Mouse (Mus musculus): ENCODE measurements around the gene Ano2. TPM values are rescaled to one million over a fixed set of nuclear protein-coding genes. Genes with fewer than 3 reads are reported as not detected.

Ano2 gene
- 0.05 TPM in 1 of 2 replicates, not detected in the other for polyA plus RNA-seq (2015; fragmentation: Nextera tagmentation; extraction: Ambion mirVana)

GRCm38 (mm10) chr6:125690057-125690703, at the start of gene Ano2:
Gene Ano2, plus strand, starts transcription at chr6:125690419.
- DNase-seq (ENCODE audit: low spot score): no peak

- DNase-seq (ENCODE audit: low spot score): no peak
Observed at GRCm38 (mm10) chr6:125640486-125640885, 49.7 kb upstream of the Ano2 start.

- no peak for DNase-seq (ENCODE audit: low spot score)
Observed at GRCm38 (mm10) chr6:125641146-125641545, 49.1 kb upstream of the Ano2 start.

GRCm38 (mm10) chr6:125648964-125649363, 41.3 kb upstream of the Ano2 start:
- DNase-seq (ENCODE audit: low spot score): no peak

- no peak for DNase-seq (ENCODE audit: low spot score)
Observed at GRCm38 (mm10) chr6:125651335-125651734, 38.9 kb upstream of the Ano2 start.

- DNase-seq (ENCODE audit: low spot score): no peak
Observed at GRCm38 (mm10) chr6:125653416-125653815, 36.8 kb upstream of the Ano2 start.

- DNase-seq (ENCODE audit: low spot score): no peak
Observed at GRCm38 (mm10) chr6:125656921-125657320, 33.3 kb upstream of the Ano2 start.

- DNase-seq (ENCODE audit: low spot score): no peak
Observed at GRCm38 (mm10) chr6:125657966-125658365, 32.3 kb upstream of the Ano2 start.

- peak; percentile 55 for DNase-seq (ENCODE audit: low spot score)
Observed at GRCm38 (mm10) chr6:125661106-125661877, 28.9 kb upstream of the Ano2 start.

GRCm38 (mm10) chr6:125663906-125664305, 26.3 kb upstream of the Ano2 start:
- DNase-seq (ENCODE audit: low spot score): no peak

- DNase-seq (ENCODE audit: low spot score): no peak
Observed at GRCm38 (mm10) chr6:125671835-125672234, 18.4 kb upstream of the Ano2 start.

- DNase-seq (ENCODE audit: low spot score): peak; percentile 38
Observed at GRCm38 (mm10) chr6:125678492-125678891, 11.7 kb upstream of the Ano2 start.

- DNase-seq (ENCODE audit: low spot score): no peak
Observed at GRCm38 (mm10) chr6:125680613-125681012, 9.6 kb upstream of the Ano2 start.

GRCm38 (mm10) chr6:125685420-125685819, 4.8 kb upstream of the Ano2 start:
- DNase-seq (ENCODE audit: low spot score): no peak

GRCm38 (mm10) chr6:125687986-125688385, 2.2 kb upstream of the Ano2 start:
- DNase-seq (ENCODE audit: low spot score): no peak

GRCm38 (mm10) chr6:125701146-125701545, 10.9 kb downstream of the Ano2 start:
- no peak for DNase-seq (ENCODE audit: low spot score)

GRCm38 (mm10) chr6:125711261-125711660, 21.0 kb downstream of the Ano2 start:
- no peak for DNase-seq (ENCODE audit: low spot score)

- no peak for DNase-seq (ENCODE audit: low spot score)
Observed at GRCm38 (mm10) chr6:125726408-125726807, 36.2 kb downstream of the Ano2 start.

GRCm38 (mm10) chr6:125727484-125727911, 37.3 kb downstream of the Ano2 start:
- DNase-seq (ENCODE audit: low spot score): no peak

GRCm38 (mm10) chr6:125729471-125729870, 39.3 kb downstream of the Ano2 start:
- no peak for DNase-seq (ENCODE audit: low spot score)

GRCm38 (mm10) chr6:125729986-125730535, 39.8 kb downstream of the Ano2 start:
- DNase-seq (ENCODE audit: low spot score): no peak

- DNase-seq (ENCODE audit: low spot score): no peak
Observed at GRCm38 (mm10) chr6:125737511-125738285, 47.5 kb downstream of the Ano2 start.

Data from thymus, postnatal 0 days (tissue).